Mouse (Mus musculus) mouse trophoblast stem cell (cell line): ENCODE data around the gene Nptn.
"Not testable (repeated sequence)": the region's sequence is repeated elsewhere in the genome, so short reads cannot be mapped to it uniquely, and the experiment has no call there.

ENCODE experiments used
- in situ Hi-C, 2 experiments: fragments of 300-500 bp; cut with MseI, MboI; formaldehyde crosslinking; loops; 2 replicates in 1 of 2; 3 replicates in 1 of 2; pipeline ENCODE4 v1.15.1; 2025

Nptn gene

GRCm38 (mm10) chr9:58560211-58560610, 21.8 kb upstream of the Nptn start:
- in situ Hi-C loops, result no loop called here

DNA sequence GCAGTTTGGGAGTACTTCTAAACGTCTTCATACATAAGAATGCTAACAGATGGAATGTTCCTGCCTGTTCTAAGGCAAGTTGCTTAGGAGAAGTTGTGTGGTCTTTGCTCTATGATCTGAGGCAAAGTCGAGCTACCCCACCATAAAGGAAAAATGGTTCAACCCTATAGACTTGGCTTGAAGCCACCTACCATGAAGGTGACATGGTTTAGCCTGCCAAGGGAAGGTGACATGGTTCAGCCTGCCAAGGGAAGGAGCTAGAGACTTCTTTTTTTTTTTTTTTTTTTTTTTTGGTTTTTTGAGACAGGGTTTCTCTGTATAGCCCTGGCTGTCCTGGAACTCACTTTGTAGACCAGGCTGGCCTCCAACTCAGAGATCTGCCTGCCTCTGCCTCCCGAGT, 16.1 kb upstream of the Nptn start:
- in situ Hi-C loops, result not testable (repeated sequence)

- in situ Hi-C loops, result no loop called here
Measured at GRCm38 (mm10) chr9:58567682-58568081, 14.4 kb upstream of the Nptn start.

GRCm38 (mm10) chr9:58571001-58571400, 11.0 kb upstream of the Nptn start:
- in situ Hi-C loops, result no loop called here

DNA sequence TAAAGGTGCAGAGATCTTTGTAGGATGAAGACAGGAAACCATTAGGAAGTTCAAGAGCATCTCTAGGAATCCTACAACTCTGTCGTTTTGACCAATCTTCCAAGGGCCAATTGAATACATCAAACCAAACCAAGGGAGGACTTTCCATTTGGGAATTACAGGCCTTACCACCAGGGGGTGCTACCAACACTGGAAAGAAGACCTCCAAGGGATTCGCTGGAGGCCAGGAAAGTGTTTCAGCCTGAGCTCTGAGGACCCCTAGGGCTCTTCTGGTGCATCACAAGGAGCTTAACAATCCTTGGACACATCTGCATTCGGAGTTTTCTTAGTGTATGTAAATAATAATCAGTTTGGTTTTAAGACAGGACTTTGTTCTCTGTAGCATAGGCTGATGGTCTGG, 3.4 kb upstream of the Nptn start:
- in situ Hi-C loops, result loop anchor here in 1 of 2 experiments (5.0 kb wide), 1 partner anchor 36 kb away; no protein-coding TSS in a partner anchor

DNA sequence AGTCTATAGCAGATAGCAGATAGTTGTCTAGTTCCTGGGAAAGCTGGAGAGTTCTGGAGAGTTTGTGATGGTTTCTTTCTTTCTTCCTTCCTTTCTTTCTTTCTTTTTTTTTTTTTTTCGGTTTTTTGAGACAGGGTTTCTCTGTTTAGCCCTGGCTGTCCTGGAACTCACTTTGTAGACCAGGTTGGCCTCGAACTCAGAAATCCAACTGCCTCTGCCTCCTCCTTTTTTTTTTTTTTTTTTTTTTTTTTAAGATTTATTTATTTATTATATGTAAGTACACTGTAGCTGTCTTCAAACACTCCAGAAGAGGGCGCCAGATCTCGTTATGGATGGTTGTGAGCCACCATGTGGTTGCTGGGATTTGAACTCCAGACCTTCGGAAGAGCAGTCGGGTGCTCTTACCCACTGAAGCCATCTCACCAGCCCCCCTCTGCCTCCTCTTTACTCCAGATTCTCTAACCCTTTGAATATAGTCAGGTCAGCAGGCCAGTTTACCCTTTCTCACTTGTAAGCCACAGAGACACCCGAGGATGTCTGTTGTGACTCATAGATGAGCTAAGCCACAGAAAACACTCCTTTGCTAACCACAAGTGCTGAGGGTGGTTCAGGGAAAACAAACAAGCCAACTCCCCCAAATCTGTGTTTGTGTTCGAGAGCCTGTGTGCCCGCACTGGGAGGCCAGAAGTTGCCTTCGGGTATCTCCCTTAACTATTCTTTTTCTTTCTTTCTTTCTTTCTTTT, 1.4 kb upstream of the Nptn start:
- in situ Hi-C loops, result not testable (repeated sequence)

DNA sequence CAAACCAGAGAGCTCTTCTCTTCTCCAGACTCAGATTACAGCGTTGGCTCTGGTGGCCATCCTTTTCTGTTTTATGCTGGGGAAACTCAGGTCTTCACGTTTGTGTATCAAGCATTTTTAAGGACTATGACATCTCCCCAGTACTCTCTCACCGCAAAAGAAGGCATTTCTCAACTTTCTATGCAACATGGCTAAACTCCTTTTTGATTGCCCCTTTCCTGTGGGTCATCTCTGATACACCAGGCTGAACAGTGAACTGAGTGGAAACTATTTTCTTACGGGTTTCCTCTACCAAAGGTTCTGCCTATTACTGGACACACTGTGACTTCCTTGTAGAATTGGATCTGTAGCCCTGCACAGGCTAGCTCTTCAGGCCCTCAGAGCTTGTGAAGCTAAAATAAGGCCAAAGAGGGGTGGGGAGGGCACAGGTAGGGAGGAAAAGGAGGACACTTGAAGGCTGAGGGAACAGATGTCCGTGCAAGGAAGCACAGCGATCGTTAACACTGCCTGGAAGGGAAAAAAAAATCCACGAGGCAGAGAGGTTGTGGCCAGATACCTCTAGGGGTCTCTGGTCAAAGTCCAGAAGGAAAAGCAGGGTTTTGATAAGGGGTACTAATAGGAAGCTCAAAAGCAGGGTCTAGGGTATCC, 633 bp upstream of the Nptn start:
- in situ Hi-C loops, result no loop called here

DNA sequence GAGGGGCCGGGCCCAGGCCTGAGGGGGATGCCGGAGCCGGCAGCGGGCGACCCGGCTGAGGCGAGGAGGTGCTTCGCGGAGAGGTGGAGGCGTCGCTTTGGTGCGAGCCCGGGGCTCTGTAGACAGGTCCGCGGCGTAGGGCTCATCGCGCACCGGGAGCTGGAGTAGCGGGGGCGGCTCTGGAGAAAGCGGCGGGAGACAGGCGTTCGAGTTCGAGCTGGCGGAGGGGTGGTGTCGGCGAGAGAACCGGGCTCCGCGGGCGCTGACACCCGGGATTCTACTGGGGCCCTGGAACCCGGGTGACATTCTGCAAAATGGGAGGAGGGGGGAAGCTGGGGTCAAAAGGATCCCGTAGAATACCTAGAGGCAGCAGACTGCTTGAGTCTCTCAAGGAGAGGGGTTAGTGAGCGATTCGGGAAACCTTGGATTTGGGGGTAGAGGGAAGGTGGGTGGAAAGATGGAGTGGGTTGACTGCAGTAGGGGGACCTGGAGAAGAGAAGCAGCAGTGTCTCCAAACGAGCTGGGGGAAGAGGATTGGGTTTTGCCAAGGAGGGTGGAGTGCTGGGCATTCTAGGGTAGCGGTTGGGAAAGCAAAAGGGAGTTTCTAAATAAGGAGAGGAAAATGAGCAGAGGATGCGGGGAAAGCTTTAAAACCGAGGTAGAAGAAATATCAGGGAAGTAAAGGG, 684 bp downstream of the Nptn start:
- in situ Hi-C loops, result no loop called here

- in situ Hi-C loops, result no loop called here
Measured at GRCm38 (mm10) chr9:58583267-58583641, 1.2 kb downstream of the Nptn start.

DNA sequence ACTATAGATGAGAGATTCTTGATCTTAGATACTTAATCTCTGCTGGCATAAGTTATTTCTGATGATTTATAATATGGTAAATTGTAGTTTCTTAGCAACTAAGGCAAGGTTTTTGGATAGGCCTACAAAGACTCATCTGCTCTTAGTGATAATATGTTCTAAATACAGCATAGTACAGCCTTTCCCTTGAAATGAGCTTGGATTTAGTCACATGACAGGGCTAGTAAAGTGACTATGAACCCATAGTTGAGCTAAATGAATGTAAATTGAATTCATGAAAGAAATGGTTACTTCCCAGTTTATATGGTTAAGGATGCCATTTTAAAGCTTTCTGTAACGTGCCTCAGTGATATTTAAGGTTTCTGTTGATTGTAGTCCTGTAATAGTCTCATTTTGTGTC, 2.3 kb downstream of the Nptn start:
- in situ Hi-C loops, result no loop called here

- in situ Hi-C loops, result no loop called here
Measured at GRCm38 (mm10) chr9:58588657-58589056, 6.6 kb downstream of the Nptn start.

DNA sequence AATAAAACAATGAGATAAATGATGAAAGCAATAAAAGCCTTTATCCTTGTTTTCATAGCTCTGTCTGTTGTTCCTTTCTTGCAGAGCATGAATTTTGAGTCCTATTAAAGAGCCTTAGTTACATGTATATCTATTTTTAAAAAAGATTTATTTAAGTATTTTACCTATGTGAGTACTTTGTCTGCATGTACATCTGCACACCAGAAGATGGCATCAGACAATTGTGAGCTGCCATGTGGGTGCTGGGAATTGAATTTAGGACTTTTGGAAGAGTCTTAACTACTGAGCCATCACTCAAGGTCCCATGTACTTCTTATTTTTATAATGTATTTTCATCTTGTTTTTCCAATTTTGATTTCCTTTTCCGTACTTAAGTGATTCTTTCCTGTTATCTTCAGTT, 13.3 kb downstream of the Nptn start:
- in situ Hi-C loops, result no loop called here

- in situ Hi-C loops, result no loop called here
Measured at GRCm38 (mm10) chr9:58613790-58614189, 31.8 kb downstream of the Nptn start.

DNA sequence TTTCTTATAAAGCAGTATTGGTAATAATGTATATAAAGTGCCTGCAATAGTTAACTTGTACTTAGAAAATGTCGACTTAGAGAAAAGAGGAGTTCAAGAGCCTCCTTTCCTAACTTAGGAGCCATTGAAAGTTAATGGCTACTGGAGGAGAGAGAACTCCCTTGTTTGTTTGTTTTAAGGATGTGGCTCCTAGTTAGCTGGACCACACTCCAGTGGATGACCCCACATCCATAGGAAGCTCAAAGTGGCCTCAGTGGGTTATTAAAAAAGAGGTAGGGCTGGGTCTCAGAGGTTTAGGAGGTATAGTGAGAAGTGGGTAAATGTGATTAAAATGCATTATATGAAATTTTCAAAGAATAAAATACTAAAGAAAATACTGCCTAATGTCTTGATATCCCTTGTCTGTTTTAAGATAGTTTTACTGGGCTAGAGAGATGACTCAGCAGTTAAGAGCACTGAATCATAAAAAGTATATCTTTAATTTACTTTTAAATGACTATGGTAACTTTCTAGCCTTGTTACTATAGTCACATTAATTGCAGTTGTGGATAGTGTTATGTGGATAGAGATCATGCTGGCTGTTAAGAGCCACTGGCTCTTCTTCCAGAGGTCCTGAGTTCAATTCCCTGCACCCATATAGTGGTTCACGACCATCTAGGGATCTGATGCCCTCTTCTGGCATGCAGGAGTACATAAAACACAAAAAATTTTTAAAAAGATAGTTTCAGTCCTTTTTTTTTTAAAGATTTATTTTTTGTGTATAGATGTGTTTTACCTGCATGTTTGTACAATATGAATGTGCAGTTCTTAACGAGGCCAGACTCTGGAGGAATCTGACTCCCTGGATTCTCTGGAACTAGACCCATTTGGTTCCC, 33.3 kb downstream of the Nptn start:
- in situ Hi-C loops, result no loop called here

GRCm38 (mm10) chr9:58623009-58623408, 41.0 kb downstream of the Nptn start:
- in situ Hi-C loops, result no loop called here

DNA sequence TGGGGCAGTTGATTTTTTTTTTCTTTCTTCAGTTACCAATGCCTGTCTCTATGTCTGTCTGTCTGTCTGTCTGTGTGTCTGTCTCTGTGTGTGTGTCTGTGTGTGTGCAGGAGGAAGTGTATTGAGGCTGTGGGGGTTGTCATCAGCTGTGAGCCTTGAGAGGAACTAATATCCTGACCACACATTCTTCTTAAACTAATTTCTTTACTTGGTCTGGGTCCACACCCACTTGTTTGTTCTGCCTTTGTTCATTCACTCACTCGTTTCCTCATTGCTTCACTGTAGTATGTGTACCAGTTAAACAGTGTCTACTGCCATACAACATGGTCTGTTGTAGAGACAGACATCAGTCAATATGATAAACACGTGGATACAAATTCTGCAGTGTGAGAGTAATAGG, 45.2 kb downstream of the Nptn start:
- in situ Hi-C loops, result no loop called here

- in situ Hi-C loops, result no loop called here
Measured at GRCm38 (mm10) chr9:58630441-58630840, 48.4 kb downstream of the Nptn start.

- in situ Hi-C loops, result no loop called here
Measured at GRCm38 (mm10) chr9:58648406-58649264, 66.6 kb downstream of the Nptn start.

- in situ Hi-C loops, result no loop called here
Measured at GRCm38 (mm10) chr9:58649265-58649626, 67.2 kb downstream of the Nptn start.

DNA sequence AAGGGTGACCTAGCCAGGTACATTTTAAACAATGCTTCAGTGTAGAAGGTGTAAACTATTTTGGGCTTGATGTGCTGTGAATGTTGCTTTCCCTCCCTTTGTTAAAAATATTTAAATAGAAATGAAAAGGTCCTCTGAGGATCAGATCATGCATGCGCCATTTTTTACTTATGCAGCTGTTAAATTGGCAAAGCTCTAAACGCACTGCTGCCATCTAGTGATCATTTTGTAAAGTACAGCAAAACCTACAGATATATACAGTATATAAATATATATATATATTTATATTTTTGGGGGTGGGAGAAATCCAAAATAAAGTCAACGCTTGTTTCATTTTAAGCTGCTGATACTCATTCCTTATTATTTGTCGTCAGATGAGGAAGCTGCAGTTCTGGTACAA, 70.0 kb downstream of the Nptn start:
- in situ Hi-C loops, result no loop called here

DNA sequence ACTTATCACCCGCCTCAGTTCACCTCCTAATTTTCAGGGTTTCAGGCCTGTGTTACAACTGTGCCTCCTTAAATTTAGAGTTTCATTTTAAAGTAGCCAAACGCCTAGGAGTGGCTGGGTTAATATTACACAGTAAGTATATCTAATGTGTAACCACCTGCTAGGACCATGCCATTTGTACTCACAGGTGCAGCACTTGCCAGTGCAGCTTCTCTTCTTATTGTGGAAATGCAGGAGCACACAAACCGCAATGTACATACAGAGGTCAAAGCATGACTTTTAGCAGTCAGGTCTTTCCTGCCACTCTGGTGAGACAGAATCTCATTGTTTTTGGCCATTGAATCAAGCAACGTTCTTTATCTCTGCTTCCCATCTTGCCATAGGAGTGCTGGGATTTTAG, 72.5 kb downstream of the Nptn start:
- in situ Hi-C loops, result no loop called here
